Mouse (Mus musculus) CH12.LX (cell line): Measurements from ENCODE around the gene Syn3. TPM values are rescaled to one million over a fixed set of nuclear protein-coding genes. Genes with fewer than 3 reads are reported as not detected.
A peak's percentile ranks its signal among the peaks of the same experiment; 100 is the strongest.

ENCODE experiments used
- DNase-seq: peaks from one replicate; pipeline ENCODE4 v3.0.0-alpha.2; 2013; ENCODE audit errors: extremely low read depth
- H3K27ac ChIP-seq: 2 replicates; pipeline ENCODE4 v1.5.1; 2012; ENCODE audit warnings: low read depth, mild to moderate bottlenecking, control low read depth, moderate library complexity; ENCODE audit not compliant: insufficient read depth
- H3K27me3 ChIP-seq: replicated peaks from 2 replicates; pipeline ENCODE3; 2012; ENCODE audit warnings: inconsistent platforms
- H3K36me3 ChIP-seq, 2 experiments: replicated peaks in 1 of 2; 2 replicates each; pipeline versions ENCODE3 to v1.6.1; 2012; ENCODE audit warnings: inconsistent platforms in 1 of 2, low read length in 1 of 2, mild to moderate bottlenecking in 1 of 2, mixed read lengths in 1 of 2, moderate library complexity in 1 of 2; ENCODE audit not compliant: control insufficient read depth in 1 of 2, insufficient read depth in 1 of 2
- H3K4me1 ChIP-seq, 2 experiments: 2 replicates each; pipeline ENCODE4 v1.6.1; 2012; ENCODE audit warnings: inconsistent platforms in 1 of 2, moderate library complexity in 1 of 2; ENCODE audit not compliant: insufficient read depth in 2 of 2, control insufficient read depth in 1 of 2
- H3K4me2 ChIP-seq: 2 replicates; pipeline ENCODE4 v1.6.1; 2012; ENCODE audit warnings: low read depth, mild to moderate bottlenecking, control low read depth; ENCODE audit not compliant: poor library complexity, insufficient read depth, severe bottlenecking
- H3K4me3 ChIP-seq, 3 experiments: fragments of 150-350 bp in 1 of 3; sonication (generic) in 1 of 3; replicated peaks in 1 of 3; 2 replicates each; pipeline versions ENCODE3 to v1.5.1; 2011 to 2012; ENCODE audit warnings: low read depth in 2 of 3, low read length in 2 of 3, mild to moderate bottlenecking in 2 of 3, moderate library complexity in 2 of 3, control low read depth in 1 of 3, improper control_type of control experiment in 1 of 3, inconsistent platforms in 1 of 3, mixed read lengths in 1 of 3; ENCODE audit not compliant: poor library complexity in 1 of 3
- H3K79me2 ChIP-seq: replicated peaks from 2 replicates; pipeline ENCODE4 v1.6.1; 2012; ENCODE audit warnings: mild to moderate bottlenecking, moderate library complexity; ENCODE audit not compliant: control insufficient read depth, poor library complexity, insufficient read depth, severe bottlenecking; ENCODE audit errors: extremely low read depth
- H3K9ac ChIP-seq: 2 replicates; pipeline ENCODE4 v1.6.1; 2012; ENCODE audit warnings: low read depth, mild to moderate bottlenecking, control low read depth, moderate library complexity; ENCODE audit not compliant: insufficient read depth
- H3K9me3 ChIP-seq: replicated peaks from 2 replicates; pipeline ENCODE3; 2012; ENCODE audit warnings: low read length, inconsistent platforms, mixed read lengths
- CTCF ChIP-seq, 2 experiments: IDR thresholded peaks in 1 of 2; conservative IDR thresholded peaks in 1 of 2; 2 replicates each; pipeline ENCODE4 v1.5.1; 2011 to 2012; ENCODE audit warnings: low read depth in 2 of 2, low read length in 2 of 2, improper control_type of control experiment in 1 of 2, inconsistent platforms in 1 of 2, mild to moderate bottlenecking in 1 of 2, moderate library complexity in 1 of 2
- MXI1 ChIP-seq: IDR thresholded peaks from 2 replicates; pipeline ENCODE4 v1.6.1; 2011; ENCODE audit warnings: mild to moderate bottlenecking, low read depth, low read length, improper control_type of control experiment
- POLR2A ChIP-seq: IDR thresholded peaks from 2 replicates; pipeline ENCODE4 v1.6.1; 2011; ENCODE audit warnings: low read depth, mild to moderate bottlenecking, improper control_type of control experiment, low read length
- RAD21 ChIP-seq: IDR thresholded peaks from 2 replicates; pipeline ENCODE4 v1.6.1; 2011; ENCODE audit warnings: low read depth, mild to moderate bottlenecking, low read length, improper control_type of control experiment, moderate library complexity
- RCOR1 ChIP-seq: conservative IDR thresholded peaks from 2 replicates; pipeline ENCODE4 v1.6.1; 2012; ENCODE audit warnings: low read depth, mild to moderate bottlenecking, inconsistent platforms, low read length, improper control_type of control experiment
- SMC3 ChIP-seq: IDR thresholded peaks from 2 replicates; pipeline ENCODE4 v1.6.1; 2011; ENCODE audit warnings: low read depth, low read length, improper control_type of control experiment
- ZKSCAN1 ChIP-seq: IDR thresholded peaks from 2 replicates; pipeline ENCODE4 v1.6.1; 2012; ENCODE audit warnings: low read depth, inconsistent platforms, low read length, improper control_type of control experiment, borderline replicate concordance
- dilution Hi-C: fragments of 300-500 bp; cut with MboI; formaldehyde crosslinking; loops from 2 replicates; pipeline ENCODE4 v1.14.3; 2020; ENCODE audit warnings: low sequenced_read_pairs; ENCODE audit not compliant: extremely low pct_unique_long_range_greater_than_20kb, extremely low pct_ligation_motif_present
- in situ Hi-C: fragments of 300-500 bp; cut with MboI; formaldehyde crosslinking; loops from 3 replicates; pipeline ENCODE4 v1.14.3; 2019; ENCODE audit warnings: low sequenced_read_pairs, low pct_ligation_motif_present, low pct_unique_long_range_greater_than_20kb, mixed read lengths
- polyA plus RNA-seq: library from polyadenylated mRNA; unstranded; fragments of >175 nt; gene quantifications from 2 replicates; pipeline ENCODE4 v1.2.1, GENCODE M21; 2012; ENCODE audit warnings: low read depth; ENCODE audit not compliant: insufficient read length
- total RNA-seq, 2 experiments: library from RNA; depleted of rRNA; stranded (reverse); fragments of 300-350 nt in 1 of 2; fragments of >200 nt in 1 of 2; gene quantifications; 2 replicates each; pipeline ENCODE4 v1.2.3; 2012 to 2014

Syn3 gene
- total and polyA plus RNA-seq, 3 experiments, result 2.8 to 8.9 (median 5.6) TPM

GRCm38 (mm10) chr10:86468612-86469546 lies 29.8 kb downstream of the Syn3 start (continued):
- no peak for TF ChIP-seq ZKSCAN1

DNA sequence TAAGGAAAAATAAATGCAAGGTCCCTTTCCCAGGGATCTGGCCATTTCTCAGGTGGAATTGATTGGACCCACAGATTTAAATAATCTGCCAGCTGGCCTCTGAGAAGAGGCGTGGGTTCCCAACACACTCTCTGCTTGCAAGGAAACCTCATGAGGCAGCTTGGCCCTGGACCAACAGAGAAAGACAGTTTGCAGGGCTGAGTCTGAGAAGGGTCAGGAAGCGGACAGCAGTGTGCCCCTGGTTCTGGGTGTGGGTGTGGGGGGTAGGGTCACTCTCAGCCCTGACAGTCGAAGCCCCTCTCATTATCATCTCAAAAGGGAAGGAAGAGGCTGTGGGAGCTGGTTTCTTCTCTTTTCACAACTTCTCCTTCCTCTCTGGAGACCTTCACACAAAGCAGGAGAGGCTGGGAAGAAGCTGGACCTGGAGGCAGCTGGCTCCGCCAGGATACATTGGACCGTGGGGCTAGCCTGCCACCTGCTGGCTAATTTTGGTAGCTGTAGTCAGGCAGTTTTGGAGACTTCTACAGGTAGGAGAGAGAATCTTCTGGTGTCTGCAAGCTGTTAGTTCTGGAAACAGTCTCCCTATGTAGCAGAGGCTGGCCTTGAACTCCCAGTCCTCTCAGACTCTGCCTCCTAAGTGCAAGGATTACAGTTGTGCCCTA lies 35.0 kb downstream of the Syn3 start:
- dilution Hi-C loops, result no loop called here
- DNase-seq, result peak; percentile 58
- TF ChIP-seq RCOR1 (no peak), RAD21 (peak; percentile 82), POLR2A (no peak), SMC3 (peak; percentile 86), CTCF (conservative IDR thresholded peaks at IDR 0.05 in 1 of 2, IDR thresholded peaks at IDR 0.05 in 1 of 2; ENCODE audit: low read depth in 2 of 2, low read length in 2 of 2) (peak; percentile 59 to 90), MXI1 (no peak)

DNA sequence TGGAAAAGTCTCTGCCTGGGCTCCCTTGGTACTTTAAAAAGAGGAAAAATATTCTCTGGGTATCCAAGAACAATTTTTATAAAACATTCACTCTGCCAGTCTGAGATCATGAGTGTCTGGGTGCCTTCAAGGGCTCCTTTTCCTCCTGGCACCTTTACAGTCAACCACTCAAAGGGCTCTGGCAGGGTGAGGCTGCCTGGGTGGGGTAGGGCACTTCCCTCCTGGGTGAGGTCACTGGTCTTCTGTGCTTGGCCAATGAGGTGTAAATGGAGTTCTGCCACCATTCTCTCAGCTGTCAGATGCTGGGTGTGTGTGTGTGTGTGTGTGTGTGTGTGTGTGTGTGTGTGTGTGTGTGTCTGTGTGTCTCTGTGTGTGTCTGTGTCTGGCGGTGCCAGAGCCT lies 39.1 kb downstream of the Syn3 start:
- Histone ChIP-seq H3K9ac (no peak overlapping the region), H3K27me3 (no peaks in the 10 kb centered on the region), H3K79me2 (no peaks in the 10 kb centered on the region), H3K36me3 (peaks cover 49 to 99% of the 10 kb centered on the region in 2 experiments), H3K4me1 (no peaks in the 10 kb centered on the region), H3K9me3 (no peaks in the 10 kb centered on the region), H3K4me2 (no peak overlapping the region), H3K4me3 (no peak overlapping the region), H3K27ac (no peak overlapping the region)
- TF ChIP-seq ZKSCAN1 (no peak), POLR2A (no peak)
- in situ Hi-C loops, result loop anchor here (10.0 to 25.0 kb wide), 2 partner anchors 405 to 497 kb away; partner anchors contain the start of gene Rtcb
- no peak for DNase-seq
- dilution Hi-C loops, result no loop called here

More for the DNA sequence above, 35.0 kb downstream of the Syn3 start:
- in situ Hi-C loops, result loop anchor here (25.0 kb wide), 1 partner anchor 501 kb away; the partner anchor contains the start of gene Rtcb
- Histone ChIP-seq H3K27me3 (no peaks in the 10 kb centered on the region), H3K27ac (no peak overlapping the region), H3K9me3 (no peaks in the 10 kb centered on the region), H3K4me1 (peaks cover 3 to 6% of the 10 kb centered on the region in 2 experiments), H3K36me3 (peaks cover 60 to 88% of the 10 kb centered on the region in 2 experiments), H3K9ac (no peak overlapping the region), H3K4me3 (no peak overlapping the region), H3K4me2 (no peak overlapping the region), H3K79me2 (no peaks in the 10 kb centered on the region)
